Mouse (Mus musculus) intestine, postnatal 0 days (tissue): ENCODE measurements around the gene Nudt4. TPM values are rescaled to one million over a fixed set of nuclear protein-coding genes. Genes with fewer than 3 reads are reported as not detected.

Experiments
- ATAC-seq: fragments of 200-750 bp; cut with Nextera tagmentation; 2 replicates; pipeline ENCODE4 v1.8.0; 2017; ENCODE audit warnings: mild to moderate bottlenecking, moderate TSS enrichment, moderate library complexity
- H3K27ac ChIP-seq: fragments of 300-500 bp; sonication (generic); 2 replicates; pipeline ENCODE4 v1.5.1; 2014; ENCODE audit warnings: mild to moderate bottlenecking, low read depth, low read length, moderate library complexity
- H3K27me3 ChIP-seq: fragments of 300-500 bp; sonication (generic); replicated peaks from 2 replicates; pipeline ENCODE4 v1.6.1; 2014; ENCODE audit warnings: low read length, mixed read lengths; ENCODE audit not compliant: control insufficient read depth, insufficient read depth
- H3K36me3 ChIP-seq: fragments of 300-500 bp; sonication (generic); 2 replicates; pipeline ENCODE4 v1.6.1; 2014; ENCODE audit warnings: mild to moderate bottlenecking, moderate library complexity; ENCODE audit not compliant: control insufficient read depth, insufficient read depth
- H3K4me1 ChIP-seq: fragments of 300-500 bp; sonication (generic); replicated peaks from 2 replicates; pipeline ENCODE4 v1.6.1; 2014; ENCODE audit warnings: antibody characterized with exemption, low read length, mixed read lengths; ENCODE audit not compliant: control insufficient read depth, insufficient read depth
- H3K4me2 ChIP-seq: fragments of 300-500 bp; sonication (generic); replicated peaks from 2 replicates; pipeline ENCODE4 v1.6.1; 2014; ENCODE audit warnings: low read depth, mild to moderate bottlenecking, moderate library complexity
- H3K4me3 ChIP-seq: fragments of 300-500 bp; sonication (generic); 2 replicates; pipeline ENCODE4 v1.5.1; 2014; ENCODE audit warnings: low read depth, low read length
- H3K9ac ChIP-seq: fragments of 300-500 bp; sonication (generic); 2 replicates; pipeline ENCODE4 v1.6.1; 2014; ENCODE audit warnings: mild to moderate bottlenecking, low read depth, low read length
- H3K9me3 ChIP-seq: fragments of 300-500 bp; sonication (generic); 2 replicates; pipeline ENCODE4 v1.6.1; 2016; ENCODE audit warnings: mixed run types; ENCODE audit not compliant: control insufficient read depth
- CTCF ChIP-seq: sonication (generic); IDR thresholded peaks from 2 replicates; pipeline ENCODE4 v1.5.1; 2016; ENCODE audit warnings: low read depth, mild to moderate bottlenecking, control low read depth, antibody characterized with exemption, moderate library complexity
- WGBS: fragments of 180-500 bp; shearing (Covaris S2); extraction: QIAGEN DNeasy Blood & Tissue Kit; methylation state at CpG from one replicate; pipeline ENCODE4 v1.1.7; 2014; 5-methylcytosine and 5-hydroxymethylcytosine counted together
- polyA plus RNA-seq: library from polyadenylated mRNA; unstranded; fragments of >200 nt; fragmentation: Nextera tagmentation; extraction: Ambion mirVana; gene quantifications from 2 replicates; pipeline ENCODE4 v1.2.1, GENCODE M21; 2015

Nudt4 gene
- polyA plus RNA-seq, 1 experiment from 2014 or later, result 107 TPM

- no peak for ATAC-seq
- Histone ChIP-seq H3K27me3 (no peaks in the 10 kb centered on the region), H3K4me3 (no peak overlapping the region), H3K4me1 (0 out of 2 replicates have a peak, but pooled peaks cover 4% of the 10 kb centered on the region), H3K27ac (no peak overlapping the region), H3K36me3 (peaks cover 34% of the 10 kb centered on the region), H3K9ac (no peak overlapping the region), H3K4me2 (no peak overlapping the region), H3K9me3 (no peaks in the 10 kb centered on the region)
- 83% methylated on average over 2 of the region's 2 CpGs for WGBS
- TF ChIP-seq CTCF, result no peak
These were observed 19.3 kb downstream of the Nudt4 start for GRCm38 (mm10) chr10:95544651-95545050.

GRCm38 (mm10) chr10:95544004-95544403, 19.9 kb downstream of the Nudt4 start:
- Histone ChIP-seq H3K4me3 (no peak overlapping the region), H3K27ac (no peak overlapping the region), H3K27me3 (no peaks in the 10 kb centered on the region), H3K9ac (no peak overlapping the region), H3K4me1 (0 out of 2 replicates have a peak, but pooled peaks cover 5% of the 10 kb centered on the region), H3K9me3 (no peaks in the 10 kb centered on the region), H3K4me2 (no peak overlapping the region), H3K36me3 (peaks cover 27% of the 10 kb centered on the region)
- no peak for ATAC-seq
- TF ChIP-seq CTCF, result no peak

- no peak overlapping the region for H3K27ac ChIP-seq
- no peak for ATAC-seq
- no peaks in the 10 kb centered on the region for H3K27me3 ChIP-seq
- no peaks in the 10 kb centered on the region for H3K9me3 ChIP-seq
- H3K4me1 ChIP-seq, result 0 out of 2 replicates have a peak, but pooled peaks cover 5% of the 10 kb centered on the region
- WGBS, result 80% methylated on average over 2 of the region's 2 CpGs
- TF ChIP-seq CTCF, result no peak
- H3K9ac ChIP-seq, result no peak overlapping the region
- no peak overlapping the region for H3K4me2 ChIP-seq
- H3K36me3 ChIP-seq, result peaks cover 25% of the 10 kb centered on the region
- no peak overlapping the region for H3K4me3 ChIP-seq
These were observed 20.6 kb downstream of the Nudt4 start for GRCm38 (mm10) chr10:95543377-95543776.

GRCm38 (mm10) chr10:95542916-95543315, 21.0 kb downstream of the Nudt4 start:
- 90% methylated on average over 4 of the region's 4 CpGs for WGBS
- H3K4me2 ChIP-seq, result no peak overlapping the region
- H3K4me1 ChIP-seq, result 0 out of 2 replicates have a peak, but pooled peaks cover 5% of the 10 kb centered on the region
- no peaks in the 10 kb centered on the region for H3K9me3 ChIP-seq
- no peak for TF ChIP-seq CTCF
- H3K4me3 ChIP-seq, result no peak overlapping the region
- no peaks in the 10 kb centered on the region for H3K27me3 ChIP-seq
- no peak for ATAC-seq
- H3K27ac ChIP-seq, result no peak overlapping the region
- H3K36me3 ChIP-seq, result peaks cover 20% of the 10 kb centered on the region
- H3K9ac ChIP-seq, result no peak overlapping the region

GRCm38 (mm10) chr10:95539841-95540240, 24.1 kb downstream of the Nudt4 start:
- no peak for TF ChIP-seq CTCF
- H3K9ac ChIP-seq, result no peak overlapping the region
- H3K4me2 ChIP-seq, result no peak overlapping the region
- H3K9me3 ChIP-seq, result no peaks in the 10 kb centered on the region
- no peaks in the 10 kb centered on the region for H3K27me3 ChIP-seq
- 77% methylated on average over 3 of the region's 3 CpGs for WGBS
- ATAC-seq, result no peak
- no peak overlapping the region for H3K4me3 ChIP-seq
- no peak overlapping the region for H3K27ac ChIP-seq
- no peaks in the 10 kb centered on the region for H3K36me3 ChIP-seq
- H3K4me1 ChIP-seq, result 0 out of 2 replicates have a peak, but pooled peaks cover 5% of the 10 kb centered on the region

- ATAC-seq, result no peak
- no peak overlapping the region for H3K9ac ChIP-seq
- 86% methylated on average over 3 of the region's 3 CpGs for WGBS
These were observed 24.7 kb downstream of the Nudt4 start for GRCm38 (mm10) chr10:95539260-95539659.

GRCm38 (mm10) chr10:95536222-95536541, 27.8 kb downstream of the Nudt4 start:
- WGBS, result 86% methylated on average over 6 of the region's 6 CpGs
- no peak for ATAC-seq

More at GRCm38 (mm10) chr10:95539260-95539659, 24.7 kb downstream of the Nudt4 start:
- Histone ChIP-seq H3K36me3 (no peaks in the 10 kb centered on the region), H3K4me2 (no peak overlapping the region), H3K4me1 (0 out of 2 replicates have a peak, but pooled peaks cover 5% of the 10 kb centered on the region), H3K4me3 (no peak overlapping the region), H3K9me3 (no peaks in the 10 kb centered on the region), H3K27ac (no peak overlapping the region), H3K27me3 (no peaks in the 10 kb centered on the region)
- TF ChIP-seq CTCF, result no peak

More at GRCm38 (mm10) chr10:95536222-95536541, 27.8 kb downstream of the Nudt4 start:
- Histone ChIP-seq H3K4me1 (0 out of 2 replicates have a peak, but pooled peaks cover 5% of the 10 kb centered on the region), H3K9ac (no peak overlapping the region), H3K4me2 (no peak overlapping the region), H3K27me3 (no peaks in the 10 kb centered on the region), H3K36me3 (no peaks in the 10 kb centered on the region), H3K9me3 (no peaks in the 10 kb centered on the region), H3K4me3 (no peak overlapping the region), H3K27ac (no peak overlapping the region)
- no peak for TF ChIP-seq CTCF
